Mouse (Mus musculus): ENCODE measurements at regions not wholly inside any gene's neighbourhood (a gene's known extent, or its start where the extent isn't known, plus 50 kb on each side); places are given as distances from the start of the nearest gene placed in this dataset.
A peak's percentile ranks its signal among the peaks of the same experiment; 100 is the strongest.

DNA sequence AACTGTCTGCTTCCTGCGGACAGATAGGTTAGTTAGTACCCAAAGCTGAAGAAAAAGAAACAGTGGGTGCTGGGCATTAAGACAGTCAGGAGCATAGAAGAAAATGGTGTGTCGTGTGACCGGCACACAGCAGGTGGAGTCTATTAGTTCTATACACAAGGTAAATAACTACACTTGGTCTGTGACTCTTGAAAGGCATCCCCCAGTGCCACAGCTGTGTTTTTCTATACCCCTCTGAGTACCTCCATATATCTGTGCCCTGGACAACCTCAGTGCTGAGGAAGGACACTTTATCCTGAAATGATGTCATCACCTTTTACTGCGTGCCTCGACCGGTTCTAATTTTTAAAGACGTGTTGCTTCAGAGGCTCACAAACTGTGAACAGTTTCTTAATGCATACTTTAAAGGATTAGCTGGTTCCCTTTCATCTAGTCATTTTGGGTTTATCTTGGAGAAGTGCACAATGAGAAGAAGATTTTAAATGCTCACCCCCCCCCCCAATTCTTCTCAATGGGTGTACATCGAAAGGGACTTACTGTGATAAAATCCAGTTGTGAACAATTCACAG, 666.1 kb downstream of the Pkhd1 start:
- no peak for DNase-seq

DNA sequence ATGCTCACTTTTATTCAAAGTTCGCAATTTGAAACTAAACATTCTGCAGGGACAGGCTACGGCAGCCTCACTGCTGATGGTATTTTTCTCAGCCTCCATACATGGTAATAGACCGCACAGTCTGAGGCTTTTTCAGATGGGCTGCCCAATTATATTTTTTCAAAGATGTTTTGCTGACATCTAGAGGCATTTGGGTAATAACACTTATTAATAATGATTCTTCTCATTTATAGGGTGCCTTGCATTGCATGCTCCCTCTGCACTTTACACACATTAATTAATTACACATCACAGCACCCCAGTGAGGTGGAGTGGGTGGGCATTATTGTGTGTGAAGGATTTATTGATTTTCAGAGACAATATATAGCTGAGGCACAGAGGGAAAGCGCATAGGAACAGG, 644.5 kb downstream of the Pkhd1 start:
- DNase-seq: peak; percentile 6

DNA sequence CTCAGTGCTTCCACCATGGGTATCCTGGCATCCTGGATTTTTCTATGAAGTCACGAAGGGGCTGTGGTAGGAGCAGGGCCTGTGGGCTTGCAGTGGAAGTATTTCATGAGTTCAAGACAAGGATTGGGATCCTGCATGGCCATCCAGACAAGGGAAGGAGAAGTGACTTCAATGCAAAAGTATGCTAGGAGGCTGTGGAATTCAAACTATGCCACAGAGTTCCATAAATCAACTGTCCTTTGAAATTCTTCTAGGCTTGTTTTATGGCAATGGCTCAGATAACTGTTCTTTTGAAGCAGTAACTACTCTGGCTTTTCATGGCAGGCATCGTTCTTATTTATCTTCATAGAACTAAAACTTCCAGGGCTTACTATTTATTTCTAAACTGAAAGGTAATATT, 643.9 kb downstream of the Pkhd1 start:
- no peak for DNase-seq

- DNase-seq: no peak
These were observed 642.4 kb downstream of the Pkhd1 start for GRCm38 (mm10) chr1:19975436-19975835.

- no peak for DNase-seq
These were observed 636.7 kb downstream of the Pkhd1 start for GRCm38 (mm10) chr1:19981189-19981588.

- no peak for DNase-seq
These were observed 635.1 kb downstream of the Pkhd1 start for GRCm38 (mm10) chr1:19982791-19983190.

DNA sequence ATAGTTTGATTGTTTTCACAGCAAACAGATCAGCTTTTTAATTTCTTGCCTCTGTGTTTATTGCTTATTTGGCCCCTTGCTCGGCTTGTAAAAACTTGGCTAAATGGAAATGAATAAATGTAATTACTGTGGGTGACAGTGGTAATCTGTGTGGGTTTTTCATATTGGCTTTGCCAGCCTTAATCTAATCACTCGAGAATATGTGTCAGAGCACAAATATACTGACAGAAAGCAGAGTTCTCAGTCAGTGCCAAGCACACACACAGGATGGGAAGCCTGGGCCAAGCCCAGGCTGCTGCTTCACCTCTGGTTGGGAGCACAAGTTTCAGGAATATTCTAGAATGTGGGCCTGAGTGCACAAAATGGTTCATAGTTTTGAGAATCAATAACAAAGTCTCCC, 634.4 kb downstream of the Pkhd1 start:
- DNase-seq: no peak

DNA sequence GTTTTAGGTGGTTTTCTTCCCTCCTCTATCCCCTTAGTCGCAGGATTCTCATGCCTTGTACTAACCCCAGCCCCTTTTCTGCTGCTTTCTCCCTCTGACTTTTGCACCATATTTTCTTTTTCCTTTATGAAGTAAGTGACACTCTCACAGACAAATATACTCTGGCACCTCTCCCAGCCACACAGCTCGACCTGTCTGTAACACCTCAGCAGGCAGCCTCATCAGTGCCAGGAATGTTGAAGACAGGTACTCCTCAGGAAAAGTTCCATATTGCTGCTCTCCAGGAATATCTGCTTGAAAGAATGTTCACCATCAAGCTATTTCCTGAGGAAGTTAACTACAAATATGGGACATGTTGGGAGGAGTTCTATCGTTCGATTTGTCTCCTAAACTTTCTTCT, 627.9 kb downstream of the Pkhd1 start:
- DNase-seq: no peak

All from kidney, adult 9 months (tissue).